Mouse (Mus musculus) olfactory bulb, adult 2 months (tissue): ENCODE results near the gene Hsp90ab1. TPM values are rescaled to one million over a fixed set of nuclear protein-coding genes. Genes with fewer than 3 reads are reported as not detected.

ENCODE experiments used
- H3K27ac ChIP-seq: fragments of 200-500 bp; 2 replicates; pipeline ENCODE4 v1.5.1; 2012; ENCODE audit warnings: low read depth, low read length; ENCODE audit not compliant: insufficient read depth
- H3K4me1 ChIP-seq: fragments of 200-500 bp; 2 replicates; pipeline ENCODE4 v1.6.1; 2012; ENCODE audit warnings: low read length; ENCODE audit not compliant: control insufficient read depth, insufficient read depth
- H3K4me3 ChIP-seq: fragments of 200-500 bp; 2 replicates; pipeline ENCODE4 v1.5.1; 2012; ENCODE audit warnings: mild to moderate bottlenecking, low read depth, low read length, moderate library complexity; ENCODE audit not compliant: insufficient read depth
- CTCF ChIP-seq: fragments of 200-500 bp; IDR thresholded peaks from 2 replicates; pipeline ENCODE4 v1.5.1; 2012; ENCODE audit warnings: low read depth, mild to moderate bottlenecking, low read length, moderate library complexity; ENCODE audit not compliant: insufficient read depth
- POLR2A ChIP-seq: fragments of 200-500 bp; IDR thresholded peaks from 2 replicates; pipeline ENCODE4 v1.6.1; 2012; ENCODE audit warnings: mild to moderate bottlenecking, low read depth, low read length, moderate library complexity; ENCODE audit not compliant: insufficient read depth
- WGBS: fragments of 180-500 bp; shearing (Covaris S2); methylation state at CpG from one replicate; pipeline ENCODE4 v1.1.7; 2018; 5-methylcytosine and 5-hydroxymethylcytosine counted together
- polyA plus RNA-seq: library from polyadenylated mRNA; stranded (reverse); fragments of >200 nt; gene quantifications from 2 replicates; pipeline ENCODE4 v1.2.4, GENCODE M21; 2012; ENCODE audit warnings: low replicate concordance; ENCODE audit not compliant: missing spikeins, insufficient read depth, insufficient read length

Gene Hsp90ab1
- polyA plus RNA-seq, 1 experiment = 1,562 TPM

- 39% methylated on average over 16 of the region's 16 CpGs for WGBS
- H3K4me1 ChIP-seq = peaks cover 48% of the 10 kb centered on the region
- peak overlapping the region; percentile 21; the same call in 1 of the 2 replicates for H3K27ac ChIP-seq
- TF ChIP-seq CTCF (no peak), POLR2A (no peak)
- 0 out of 2 replicates have a peak overlapping the region, but pooled peaks have one; percentile 1 for H3K4me3 ChIP-seq
These were observed 18.9 kb upstream of the Hsp90ab1 start for GRCm38 (mm10) chr17:45591701-45592605.

GRCm38 (mm10) chr17:45590410-45590809, 17.3 kb upstream of the Hsp90ab1 start:
- H3K27ac ChIP-seq = no peak overlapping the region
- H3K4me1 ChIP-seq = peaks cover 41% of the 10 kb centered on the region
- WGBS = 88% methylated on average over 6 of the region's 6 CpGs
- TF ChIP-seq POLR2A (no peak), CTCF (no peak)
- no peak overlapping the region for H3K4me3 ChIP-seq

GRCm38 (mm10) chr17:45589844-45590243, 16.8 kb upstream of the Hsp90ab1 start:
- Histone ChIP-seq H3K4me3 (no peak overlapping the region), H3K27ac (no peak overlapping the region), H3K4me1 (peaks cover 40% of the 10 kb centered on the region)
- 94% methylated on average over 8 of the region's 8 CpGs for WGBS
- no peak for TF ChIP-seq CTCF

- WGBS = 98% methylated on average over 7 of the region's 7 CpGs
- no peak overlapping the region for H3K27ac ChIP-seq
- no peak for TF ChIP-seq CTCF
- no peak for TF ChIP-seq POLR2A
- no peak overlapping the region for H3K4me3 ChIP-seq
- H3K4me1 ChIP-seq = peaks cover 43% of the 10 kb centered on the region
These were observed 16.2 kb upstream of the Hsp90ab1 start for GRCm38 (mm10) chr17:45589236-45589635.

- peaks cover 42% of the 10 kb centered on the region for H3K4me1 ChIP-seq
- WGBS = 97% methylated on average over 7 of the region's 7 CpGs
- TF ChIP-seq CTCF (no peak), POLR2A (no peak)
These were observed 15.3 kb upstream of the Hsp90ab1 start for GRCm38 (mm10) chr17:45588370-45588769.

GRCm38 (mm10) chr17:45586449-45586837, 13.4 kb upstream of the Hsp90ab1 start:
- Histone ChIP-seq H3K27ac (no peak overlapping the region), H3K4me1 (peaks cover 25% of the 10 kb centered on the region), H3K4me3 (no peak overlapping the region)
- 97% methylated on average over 3 of the region's 3 CpGs for WGBS
- no peak for TF ChIP-seq CTCF
- TF ChIP-seq POLR2A = no peak

More at GRCm38 (mm10) chr17:45588370-45588769, 15.3 kb upstream of the Hsp90ab1 start:
- H3K4me3 ChIP-seq = no peak overlapping the region
- H3K27ac ChIP-seq = no peak overlapping the region

- peaks cover 24% of the 10 kb centered on the region for H3K4me1 ChIP-seq
- 68% methylated on average over 23 of the region's 23 CpGs for WGBS
- no peak for TF ChIP-seq CTCF
- no peak for TF ChIP-seq POLR2A
- H3K27ac ChIP-seq = peak overlapping the region; percentile 31; the same call in 1 of the 2 replicates
- no peak overlapping the region for H3K4me3 ChIP-seq
These were observed 12.8 kb upstream of the Hsp90ab1 start for GRCm38 (mm10) chr17:45585725-45586448.

GRCm38 (mm10) chr17:45584939-45585678, 12.0 kb upstream of the Hsp90ab1 start:
- 0 out of 2 replicates have a peak, but pooled peaks have one; percentile 17 for TF ChIP-seq POLR2A
- TF ChIP-seq CTCF = peak; percentile 89
- H3K4me3 ChIP-seq = no peak overlapping the region
- 37% methylated on average over 14 of the region's 14 CpGs for WGBS
- H3K4me1 ChIP-seq = peaks cover 24% of the 10 kb centered on the region
- peak overlapping the region; percentile 43 for H3K27ac ChIP-seq
